Mouse (Mus musculus): ENCODE data around the gene Smarcb1. TPM values are rescaled to one million over a fixed set of nuclear protein-coding genes. Genes with fewer than 3 reads are reported as not detected.

Smarcb1 gene
- polyA plus RNA-seq, 1 experiment from 2014 or later, result 250 TPM

- peak overlapping the region; percentile 62 for H3K27ac ChIP-seq
- peaks cover under 1% of the 10 kb centered on the region; the same call in 1 of the 2 replicates for H3K36me3 ChIP-seq
- no peak overlapping the region for H3K9ac ChIP-seq
- H3K4me1 ChIP-seq, result peaks cover 14% of the 10 kb centered on the region
- no peaks in the 10 kb centered on the region for H3K27me3 ChIP-seq
- H3K9me3 ChIP-seq, result no peaks in the 10 kb centered on the region
- H3K4me3 ChIP-seq, result no peak overlapping the region
- 0 out of 2 replicates have a peak overlapping the region, but pooled peaks have one; percentile 22 for H3K4me2 ChIP-seq
- 37% methylated on average over 3 of the region's 3 CpGs for WGBS
- ATAC-seq (ENCODE audit: insufficient number of reproducible peaks, insufficient read depth, low FRiP score, low TSS enrichment, low read depth), result no peak
These were observed 69.7 kb downstream of the Smarcb1 start for GRCm38 (mm10) chr10:75851681-75852080.

GRCm38 (mm10) chr10:75851076-75851475, 70.3 kb downstream of the Smarcb1 start:
- H3K4me2 ChIP-seq, result peak overlapping the region; percentile 22; the same call in 1 of the 2 replicates
- H3K27ac ChIP-seq, result peak overlapping the region; percentile 62
- H3K36me3 ChIP-seq, result no peaks in the 10 kb centered on the region
- 6% methylated on average over 6 of the region's 6 CpGs for WGBS
- H3K4me3 ChIP-seq, result no peak overlapping the region
- H3K9ac ChIP-seq, result no peak overlapping the region
- no peaks in the 10 kb centered on the region for H3K9me3 ChIP-seq
- H3K4me1 ChIP-seq, result peaks cover 14% of the 10 kb centered on the region
- H3K27me3 ChIP-seq, result no peaks in the 10 kb centered on the region
- no peak for ATAC-seq (ENCODE audit: insufficient number of reproducible peaks, insufficient read depth, low FRiP score, low TSS enrichment, low read depth)

- no peak for ATAC-seq (ENCODE audit: insufficient number of reproducible peaks, insufficient read depth, low FRiP score, low TSS enrichment, low read depth)
- no peaks in the 10 kb centered on the region for H3K27me3 ChIP-seq
- H3K36me3 ChIP-seq, result no peaks in the 10 kb centered on the region
- H3K27ac ChIP-seq, result no peak overlapping the region
- no peak overlapping the region for H3K4me3 ChIP-seq
- no peak overlapping the region for H3K4me2 ChIP-seq
- H3K9ac ChIP-seq, result no peak overlapping the region
- peaks cover 14% of the 10 kb centered on the region for H3K4me1 ChIP-seq
- H3K9me3 ChIP-seq, result no peaks in the 10 kb centered on the region
- WGBS, result 26% methylated on average over 3 of the region's 3 CpGs
These were observed 73.0 kb downstream of the Smarcb1 start for GRCm38 (mm10) chr10:75848382-75848781.

Other genes with a start within 250 kb of the Smarcb1 start
- 30.0 and 33.9 TPM in 2 replicates for gene Cabin1, start 157.3 kb downstream of the Smarcb1 start, polyA plus RNA-seq (2015; fragmentation: Nextera tagmentation; extraction: Ambion mirVana)
- 77.3 and 79.2 TPM in 2 replicates for gene Ddt, start 148.2 kb downstream of the Smarcb1 start, polyA plus RNA-seq (2015; fragmentation: Nextera tagmentation; extraction: Ambion mirVana)
- gene Gm20441, start 140.7 kb downstream of the Smarcb1 start, polyA plus RNA-seq (2015; fragmentation: Nextera tagmentation; extraction: Ambion mirVana), result not detected in 2 replicates
- 11.8 and 16.7 TPM in 2 replicates for gene Gstt3, start 140.2 kb downstream of the Smarcb1 start, polyA plus RNA-seq (2015; fragmentation: Nextera tagmentation; extraction: Ambion mirVana)
- 9.9 and 17.6 TPM in 2 replicates for gene Gstt1, start 123.0 kb downstream of the Smarcb1 start, polyA plus RNA-seq (2015; fragmentation: Nextera tagmentation; extraction: Ambion mirVana)
- gene Gstt4, start 99.1 kb downstream of the Smarcb1 start, polyA plus RNA-seq (2015; fragmentation: Nextera tagmentation; extraction: Ambion mirVana), result not detected in 2 replicates
- gene Gstt2, start 84.2 kb downstream of the Smarcb1 start, polyA plus RNA-seq (2015; fragmentation: Nextera tagmentation; extraction: Ambion mirVana), result 5.9 and 9.1 TPM in 2 replicates
- 1,667 and 1,727 TPM in 2 replicates for gene Mif, start 61.4 kb downstream of the Smarcb1 start, polyA plus RNA-seq (2015; fragmentation: Nextera tagmentation; extraction: Ambion mirVana)
- gene Derl3, start 28.2 kb downstream of the Smarcb1 start, polyA plus RNA-seq (2015; fragmentation: Nextera tagmentation; extraction: Ambion mirVana), result 2.6 and 3.9 TPM in 2 replicates
- gene Chchd10, start 11.5 kb upstream of the Smarcb1 start, polyA plus RNA-seq (2015; fragmentation: Nextera tagmentation; extraction: Ambion mirVana), result 9.4 and 9.5 TPM in 2 replicates
- gene Mmp11, start 14.9 kb upstream of the Smarcb1 start, polyA plus RNA-seq (2015; fragmentation: Nextera tagmentation; extraction: Ambion mirVana), result 123 and 136 TPM in 2 replicates
- gene Gm867, start 19.1 kb upstream of the Smarcb1 start, polyA plus RNA-seq (2015; fragmentation: Nextera tagmentation; extraction: Ambion mirVana), result 0.61 TPM in 1 of 2 replicates, not detected in the other
- 0.37 and 1.1 TPM in 2 replicates for gene Vpreb3, start 21.4 kb upstream of the Smarcb1 start, polyA plus RNA-seq (2015; fragmentation: Nextera tagmentation; extraction: Ambion mirVana)
- not detected in 2 replicates for gene Gm5134, start 32.9 kb upstream of the Smarcb1 start, polyA plus RNA-seq (2015; fragmentation: Nextera tagmentation; extraction: Ambion mirVana)
- 18.9 and 19.1 TPM in 2 replicates for gene Zfp280b, start 111.0 kb upstream of the Smarcb1 start, polyA plus RNA-seq (2015; fragmentation: Nextera tagmentation; extraction: Ambion mirVana)
- gene Slc5a4b, start 189.3 kb upstream of the Smarcb1 start, polyA plus RNA-seq (2015; fragmentation: Nextera tagmentation; extraction: Ambion mirVana), result not detected in 2 replicates
- not detected in 2 replicates for gene Slc5a4a, start 225.8 kb upstream of the Smarcb1 start, polyA plus RNA-seq (2015; fragmentation: Nextera tagmentation; extraction: Ambion mirVana)